Mouse (Mus musculus): ENCODE data around the gene Bod1.

GRCm38 (mm10) chr11:31641066-31641810, 30.4 kb downstream of the Bod1 start:
- TF ChIP-seq GATA1 (IDR thresholded peaks at IDR 0.05; ENCODE audit: borderline replicate concordance, low read length) (no peak), CTCF (IDR thresholded peaks at IDR 0.05; ENCODE audit: low read depth, low read length) (no peak)
